Mouse (Mus musculus): ENCODE data around the gene Pnpla5. TPM values are rescaled to one million over a fixed set of nuclear protein-coding genes. Genes with fewer than 3 reads are reported as not detected.

Gene Pnpla5
- total and polyA plus RNA-seq, 3 experiments, result not detected

- Histone ChIP-seq H3K4me1 (ENCODE audit: insufficient read depth, low read depth, low read length) (no peaks in the 10 kb centered on the region), H3K36me3 (replicated peaks) (no peaks in the 10 kb centered on the region), H3K9me3 (replicated peaks) (peaks cover 90% of the 10 kb centered on the region), H3K4me3 (ENCODE audit: low read depth, low read length) (no peak overlapping the region), H3K27me3 (ENCODE audit: insufficient read depth, low read length) (no peaks in the 10 kb centered on the region)
- no peak for TF ChIP-seq GATA1 (IDR thresholded peaks at IDR 0.05; ENCODE audit: borderline replicate concordance, low read length)
- TF ChIP-seq GATA2 (IDR thresholded peaks at IDR 0.05; ENCODE audit: borderline replicate concordance, low read depth, low read length), result no peak
- no peak for TF ChIP-seq TAL1 (conservative IDR thresholded peaks at IDR 0.05; ENCODE audit: low read depth, low read length)
- TF ChIP-seq CTCF (IDR thresholded peaks at IDR 0.05; ENCODE audit: low read depth, low read length), result no peak
- no peak for TF ChIP-seq POLR2AphosphoS5 (IDR thresholded peaks at IDR 0.05; ENCODE audit: insufficient replicate concordance, low read depth, low read length)
- ATAC-seq (ENCODE audit: extremely low read depth, insufficient number of reproducible peaks, low FRiP score, poor library complexity, severe bottlenecking) (no peak), DNase-seq (ENCODE audit: low spot score) (no peak)
Measured at GRCm38 (mm10) chr15:84077151-84077550, 45.8 kb downstream of the Pnpla5 start.

GRCm38 (mm10) chr15:84074705-84075185, 48.2 kb downstream of the Pnpla5 start:
- ATAC-seq (ENCODE audit: extremely low read depth, insufficient number of reproducible peaks, low FRiP score, poor library complexity, severe bottlenecking), result no peak
- no peak overlapping the region for H3K4me3 ChIP-seq (ENCODE audit: low read depth, low read length)
- H3K36me3 ChIP-seq (replicated peaks), result no peaks in the 10 kb centered on the region
- TF ChIP-seq TAL1 (conservative IDR thresholded peaks at IDR 0.05; ENCODE audit: low read depth, low read length) (no peak), POLR2AphosphoS5 (IDR thresholded peaks at IDR 0.05; ENCODE audit: insufficient replicate concordance, low read depth, low read length) (no peak), GATA1 (IDR thresholded peaks at IDR 0.05; ENCODE audit: borderline replicate concordance, low read length) (no peak), CTCF (IDR thresholded peaks at IDR 0.05; ENCODE audit: low read depth, low read length) (no peak), GATA2 (IDR thresholded peaks at IDR 0.05; ENCODE audit: borderline replicate concordance, low read depth, low read length) (no peak)
- no peak for DNase-seq (ENCODE audit: low spot score)
- no peaks in the 10 kb centered on the region for H3K4me1 ChIP-seq (ENCODE audit: insufficient read depth, low read depth, low read length)
- no peaks in the 10 kb centered on the region for H3K27me3 ChIP-seq (ENCODE audit: insufficient read depth, low read length)
- peaks cover 90% of the 10 kb centered on the region for H3K9me3 ChIP-seq (replicated peaks)

- Histone ChIP-seq H3K4me1 (ENCODE audit: insufficient read depth, low read depth, low read length) (no peaks in the 10 kb centered on the region), H3K4me3 (ENCODE audit: low read depth, low read length) (no peak overlapping the region), H3K27me3 (ENCODE audit: insufficient read depth, low read length) (no peaks in the 10 kb centered on the region), H3K36me3 (replicated peaks) (no peaks in the 10 kb centered on the region), H3K9me3 (replicated peaks) (peaks cover 90% of the 10 kb centered on the region)
- DNase-seq (ENCODE audit: low spot score) (no peak), ATAC-seq (ENCODE audit: extremely low read depth, insufficient number of reproducible peaks, low FRiP score, poor library complexity, severe bottlenecking) (no peak)
- TF ChIP-seq GATA2 (IDR thresholded peaks at IDR 0.05; ENCODE audit: borderline replicate concordance, low read depth, low read length) (no peak), GATA1 (IDR thresholded peaks at IDR 0.05; ENCODE audit: borderline replicate concordance, low read length) (no peak), CTCF (IDR thresholded peaks at IDR 0.05; ENCODE audit: low read depth, low read length) (no peak), POLR2AphosphoS5 (IDR thresholded peaks at IDR 0.05; ENCODE audit: insufficient replicate concordance, low read depth, low read length) (no peak), TAL1 (conservative IDR thresholded peaks at IDR 0.05; ENCODE audit: low read depth, low read length) (no peak)
Measured at GRCm38 (mm10) chr15:84073911-84074704, 48.9 kb downstream of the Pnpla5 start.

- ATAC-seq (ENCODE audit: extremely low read depth, insufficient number of reproducible peaks, low FRiP score, poor library complexity, severe bottlenecking), result no peak
- Histone ChIP-seq H3K27me3 (ENCODE audit: insufficient read depth, low read length) (no peaks in the 10 kb centered on the region), H3K4me3 (ENCODE audit: low read depth, low read length) (no peak overlapping the region), H3K4me1 (ENCODE audit: insufficient read depth, low read depth, low read length) (no peaks in the 10 kb centered on the region), H3K36me3 (replicated peaks) (no peaks in the 10 kb centered on the region), H3K9me3 (replicated peaks) (peaks cover 93% of the 10 kb centered on the region)
- DNase-seq (ENCODE audit: low spot score), result no peak
- TF ChIP-seq POLR2AphosphoS5 (IDR thresholded peaks at IDR 0.05; ENCODE audit: insufficient replicate concordance, low read depth, low read length) (no peak), TAL1 (conservative IDR thresholded peaks at IDR 0.05; ENCODE audit: low read depth, low read length) (no peak), GATA2 (IDR thresholded peaks at IDR 0.05; ENCODE audit: borderline replicate concordance, low read depth, low read length) (no peak), CTCF (IDR thresholded peaks at IDR 0.05; ENCODE audit: low read depth, low read length) (no peak), GATA1 (IDR thresholded peaks at IDR 0.05; ENCODE audit: borderline replicate concordance, low read length) (no peak)
Measured at GRCm38 (mm10) chr15:84073058-84073457, 49.9 kb downstream of the Pnpla5 start.

- H3K4me3 ChIP-seq (ENCODE audit: low read depth, low read length), result no peak overlapping the region
- ATAC-seq (ENCODE audit: extremely low read depth, insufficient number of reproducible peaks, low FRiP score, poor library complexity, severe bottlenecking) (no peak), DNase-seq (ENCODE audit: low spot score) (no peak)
- TF ChIP-seq GATA2 (IDR thresholded peaks at IDR 0.05; ENCODE audit: borderline replicate concordance, low read depth, low read length) (no peak), GATA1 (IDR thresholded peaks at IDR 0.05; ENCODE audit: borderline replicate concordance, low read length) (no peak), POLR2AphosphoS5 (IDR thresholded peaks at IDR 0.05; ENCODE audit: insufficient replicate concordance, low read depth, low read length) (no peak), TAL1 (conservative IDR thresholded peaks at IDR 0.05; ENCODE audit: low read depth, low read length) (no peak), CTCF (IDR thresholded peaks at IDR 0.05; ENCODE audit: low read depth, low read length) (no peak)
- H3K36me3 ChIP-seq (replicated peaks), result no peaks in the 10 kb centered on the region
- no peaks in the 10 kb centered on the region for H3K4me1 ChIP-seq (ENCODE audit: insufficient read depth, low read depth, low read length)
- no peaks in the 10 kb centered on the region for H3K27me3 ChIP-seq (ENCODE audit: insufficient read depth, low read length)
- H3K9me3 ChIP-seq (replicated peaks), result peaks cover 94% of the 10 kb centered on the region
Measured at GRCm38 (mm10) chr15:84072226-84072625, 50.7 kb downstream of the Pnpla5 start.

GRCm38 (mm10) chr15:84070116-84070676, 52.8 kb downstream of the Pnpla5 start:
- peaks cover 89% of the 10 kb centered on the region for H3K9me3 ChIP-seq (replicated peaks)
- H3K27me3 ChIP-seq (ENCODE audit: insufficient read depth, low read length), result no peaks in the 10 kb centered on the region
- H3K4me3 ChIP-seq (ENCODE audit: low read depth, low read length), result no peak overlapping the region
- H3K36me3 ChIP-seq (replicated peaks), result no peaks in the 10 kb centered on the region
- H3K4me1 ChIP-seq (ENCODE audit: insufficient read depth, low read depth, low read length), result no peaks in the 10 kb centered on the region
- TF ChIP-seq GATA2 (IDR thresholded peaks at IDR 0.05; ENCODE audit: borderline replicate concordance, low read depth, low read length) (no peak), GATA1 (IDR thresholded peaks at IDR 0.05; ENCODE audit: borderline replicate concordance, low read length) (no peak), POLR2AphosphoS5 (IDR thresholded peaks at IDR 0.05; ENCODE audit: insufficient replicate concordance, low read depth, low read length) (no peak)
- DNase-seq (ENCODE audit: low spot score) (no peak), ATAC-seq (ENCODE audit: extremely low read depth, insufficient number of reproducible peaks, low FRiP score, poor library complexity, severe bottlenecking) (no peak)
